Mouse (Mus musculus) retina, adult 2 months (tissue): ENCODE data around the gene Lpin1.

ENCODE experiments used
- DNase-seq: peaks from one replicate; pipeline ENCODE4 v3.0.0-alpha.2; 2012; ENCODE audit warnings: low read depth, low spot score

Gene Lpin1

GRCm38 (mm10) chr12:16610936-16611335 lies at the start of gene Lpin1:
Gene Lpin1, minus strand, starts transcription at chr12:16610966.
- DNase-seq, result no peak

- no peak for DNase-seq
These were observed 46.4 kb upstream of the Lpin1 start for GRCm38 (mm10) chr12:16656906-16657875.

DNA sequence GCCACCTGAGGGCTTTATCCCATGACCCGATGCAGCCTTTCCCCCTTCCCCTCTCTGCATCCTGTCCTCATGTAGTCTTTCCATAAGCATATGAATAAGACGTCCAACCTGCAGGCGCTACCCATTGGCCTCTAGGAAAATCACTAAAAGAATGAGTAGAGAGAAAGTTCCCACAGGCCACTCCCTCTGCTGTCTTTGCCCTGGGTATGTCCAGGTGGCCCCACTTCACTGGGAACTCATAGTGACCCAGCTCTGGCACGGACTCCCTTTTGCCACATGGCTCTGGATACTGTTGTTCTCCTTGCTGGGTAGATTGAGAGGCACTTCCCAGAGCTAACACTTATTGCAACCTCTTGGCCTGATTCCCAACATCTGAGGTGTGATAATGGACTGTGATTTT lies 44.8 kb upstream of the Lpin1 start:
- DNase-seq, result no peak

DNA sequence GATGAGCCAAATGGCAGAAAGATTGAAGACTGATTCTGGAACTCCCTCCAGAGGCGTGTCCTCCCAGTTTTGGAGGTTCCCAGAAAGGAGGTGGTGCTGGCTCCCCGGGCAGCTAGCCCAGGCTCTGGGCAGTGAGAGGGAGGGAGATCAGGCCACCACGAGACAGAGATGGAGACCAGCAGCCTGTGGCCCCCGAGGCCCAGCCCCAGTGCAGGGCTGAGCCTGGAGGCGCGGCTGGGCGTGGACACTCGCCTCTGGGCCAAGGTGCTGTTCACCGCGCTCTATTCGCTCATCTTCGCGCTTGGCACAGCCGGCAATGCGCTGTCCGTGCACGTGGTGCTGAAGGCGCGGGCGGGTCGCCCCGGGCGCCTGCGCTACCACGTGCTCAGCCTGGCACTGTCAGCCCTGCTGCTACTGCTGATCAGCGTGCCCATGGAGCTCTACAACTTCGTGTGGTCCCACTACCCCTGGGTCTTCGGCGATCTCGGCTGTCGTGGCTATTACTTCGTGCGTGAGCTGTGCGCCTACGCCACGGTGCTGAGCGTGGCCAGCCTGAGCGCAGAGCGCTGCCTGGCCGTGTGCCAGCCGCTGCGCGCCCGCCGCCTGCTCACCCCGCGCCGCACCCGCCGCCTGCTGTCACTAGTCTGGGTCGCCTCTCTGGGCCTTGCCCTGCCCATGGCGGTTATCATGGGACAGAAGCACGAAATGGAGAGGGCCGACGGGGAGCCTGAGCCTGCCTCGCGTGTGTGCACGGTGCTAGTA lies 42.7 kb upstream of the Lpin1 start, which contains the start of gene Ntsr2:
Ntsr2 (plus strand) TSS at position 51 of the 762 bp plus-strand sequence.
- no peak for DNase-seq

- DNase-seq, result no peak
These were observed 39.1 kb upstream of the Lpin1 start for GRCm38 (mm10) chr12:16649819-16650218.

- no peak for DNase-seq
These were observed 37.5 kb upstream of the Lpin1 start for GRCm38 (mm10) chr12:16648273-16648672.

DNA sequence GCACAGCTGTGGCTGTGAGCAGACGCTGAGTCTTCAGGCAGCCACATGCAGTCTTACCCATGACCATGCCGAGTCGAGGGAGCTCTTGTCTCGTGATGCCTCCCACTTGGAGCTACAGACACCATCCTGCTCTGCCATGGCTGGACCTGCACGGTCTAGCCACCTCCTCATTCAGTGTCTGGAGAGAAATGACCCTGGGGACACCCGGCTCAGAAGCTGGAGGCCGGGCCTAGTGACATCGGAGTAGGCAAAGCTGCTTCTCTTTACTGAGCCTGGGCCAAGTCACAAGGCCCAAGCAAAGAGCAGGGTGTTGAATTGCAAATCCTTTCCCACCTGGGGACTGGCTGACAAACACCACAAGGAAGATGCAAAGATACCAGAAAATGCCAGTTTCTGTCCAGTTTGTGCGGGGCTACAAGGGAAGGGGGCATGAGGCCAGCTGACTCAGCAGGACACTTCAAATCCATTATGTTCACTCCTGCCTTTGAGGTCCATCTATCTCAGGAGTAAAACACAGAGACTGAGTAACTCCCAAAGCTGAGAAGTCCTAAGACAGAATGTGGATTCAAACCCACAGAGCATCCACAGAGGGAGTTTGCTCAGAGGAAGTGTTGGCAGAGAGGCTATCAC lies 36.1 kb upstream of the Lpin1 start:
- no peak for DNase-seq

DNA sequence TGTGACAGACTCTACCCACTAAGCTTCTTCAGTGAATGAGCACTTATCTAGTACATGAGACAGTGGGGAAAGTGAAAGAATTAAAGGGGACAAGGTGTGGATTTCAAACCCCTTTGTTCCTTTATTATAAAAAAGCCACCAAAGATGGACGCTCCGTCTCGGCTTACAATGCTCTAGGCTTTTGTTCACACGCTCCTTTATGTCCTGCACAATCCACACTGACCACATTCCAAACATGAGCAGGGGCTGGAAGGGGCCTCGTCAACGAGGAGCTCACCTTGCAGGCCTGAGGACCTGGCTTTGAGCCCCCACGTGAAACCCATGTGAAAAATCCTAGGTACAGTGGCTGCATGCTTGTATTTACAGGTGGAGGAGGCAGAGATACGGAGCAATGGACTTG lies 33.9 kb upstream of the Lpin1 start:
- DNase-seq, result no peak

GRCm38 (mm10) chr12:16643508-16644345 lies 33.0 kb upstream of the Lpin1 start:
- DNase-seq, result peak; percentile 11

GRCm38 (mm10) chr12:16642000-16642399 lies 31.2 kb upstream of the Lpin1 start:
- no peak for DNase-seq

DNA sequence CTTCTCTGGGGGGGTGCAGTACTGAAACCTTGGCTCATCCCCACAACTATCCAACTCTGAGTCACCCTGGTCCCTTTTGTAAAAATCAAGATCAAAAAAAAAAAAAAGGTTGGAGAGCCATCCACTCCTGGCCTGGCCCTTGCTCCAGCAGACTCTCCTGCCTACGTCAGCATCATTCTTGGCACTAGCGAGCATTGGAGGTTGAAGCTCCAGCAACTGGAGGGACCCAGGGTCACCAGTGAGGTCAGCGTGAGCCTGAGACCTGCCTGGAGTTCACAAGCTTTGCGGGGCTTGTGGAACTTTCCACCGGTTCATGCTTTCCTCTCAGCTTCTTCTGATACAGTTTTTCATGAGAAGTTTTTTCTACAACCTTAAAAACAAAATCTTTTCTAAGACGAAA lies 29.3 kb upstream of the Lpin1 start:
- DNase-seq, result no peak

DNA sequence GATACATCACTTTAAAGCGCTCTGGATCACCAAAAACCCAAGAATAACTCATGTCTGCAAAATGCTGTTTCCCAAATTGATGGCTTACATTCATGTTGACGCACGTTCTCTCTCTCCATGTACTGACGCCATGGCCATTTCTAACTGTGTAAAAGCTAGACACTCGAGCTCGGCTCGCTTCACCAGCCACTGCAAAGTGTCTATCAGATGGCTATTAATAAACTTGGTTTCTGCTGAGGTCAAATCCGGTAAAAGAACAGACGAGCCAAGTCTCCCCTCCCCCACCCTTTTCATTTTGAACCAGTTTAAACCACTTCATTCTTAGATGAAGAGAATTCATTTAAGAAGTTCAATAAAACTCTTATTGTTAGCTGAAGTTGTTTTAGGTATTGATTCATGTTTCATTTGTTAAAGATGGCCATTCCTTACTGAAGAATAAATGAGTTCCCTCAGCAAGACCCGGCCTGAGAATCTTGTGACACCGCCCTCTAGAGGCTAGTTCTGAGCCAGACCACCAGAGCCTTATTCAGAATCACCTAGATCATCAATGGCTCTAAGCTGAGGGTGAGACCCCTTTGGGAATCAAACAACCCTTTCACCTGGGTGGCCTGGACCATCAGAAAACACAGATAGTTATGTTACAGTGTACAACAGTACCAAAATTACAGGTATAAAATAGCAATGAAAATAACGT lies 28.5 kb upstream of the Lpin1 start:
- DNase-seq, result no peak

- no peak for DNase-seq
These were observed 25.1 kb upstream of the Lpin1 start for GRCm38 (mm10) chr12:16635816-16636215.

GRCm38 (mm10) chr12:16634075-16634813 lies 23.5 kb upstream of the Lpin1 start:
- no peak for DNase-seq

DNA sequence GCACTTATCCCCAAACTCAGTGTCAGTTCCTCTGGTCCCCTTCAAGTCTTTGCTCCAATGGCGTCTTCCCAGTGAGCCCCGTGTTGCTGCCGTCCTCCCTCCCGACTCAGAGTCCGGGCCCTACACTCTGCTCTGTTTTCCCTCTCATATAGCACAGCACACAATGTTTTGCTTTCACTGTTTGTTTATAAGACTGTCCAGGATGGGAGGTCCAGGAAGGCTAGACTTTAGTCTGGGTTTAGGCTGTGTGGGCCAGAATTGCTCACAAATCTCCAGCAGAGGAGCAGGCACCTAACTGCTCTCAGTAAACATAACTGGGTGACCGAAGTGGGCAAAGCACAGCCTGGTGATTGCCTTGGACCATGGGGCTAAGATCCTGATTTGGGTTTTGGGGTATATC lies 22.5 kb upstream of the Lpin1 start:
- no peak for DNase-seq

GRCm38 (mm10) chr12:16631423-16631822 lies 20.7 kb upstream of the Lpin1 start:
- DNase-seq, result no peak

DNA sequence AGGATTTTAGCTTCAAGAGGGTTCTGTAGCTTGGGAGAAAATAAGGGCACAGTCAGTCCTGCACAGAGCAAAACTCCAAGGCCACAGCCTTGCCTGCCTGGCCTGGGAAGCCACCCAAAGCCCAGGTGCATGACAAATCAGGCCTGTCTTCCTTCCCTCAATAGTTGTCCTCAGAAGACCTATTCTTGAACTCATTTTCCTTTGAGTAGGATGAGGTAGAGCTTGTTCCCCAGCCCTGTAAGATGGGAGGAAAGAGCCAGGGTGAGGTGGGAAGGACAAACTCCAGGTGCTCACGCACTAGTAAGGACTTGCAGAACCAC lies 20.1 kb upstream of the Lpin1 start:
- DNase-seq, result no peak

GRCm38 (mm10) chr12:16630152-16630865 lies 19.5 kb upstream of the Lpin1 start:
- DNase-seq, result no peak

DNA sequence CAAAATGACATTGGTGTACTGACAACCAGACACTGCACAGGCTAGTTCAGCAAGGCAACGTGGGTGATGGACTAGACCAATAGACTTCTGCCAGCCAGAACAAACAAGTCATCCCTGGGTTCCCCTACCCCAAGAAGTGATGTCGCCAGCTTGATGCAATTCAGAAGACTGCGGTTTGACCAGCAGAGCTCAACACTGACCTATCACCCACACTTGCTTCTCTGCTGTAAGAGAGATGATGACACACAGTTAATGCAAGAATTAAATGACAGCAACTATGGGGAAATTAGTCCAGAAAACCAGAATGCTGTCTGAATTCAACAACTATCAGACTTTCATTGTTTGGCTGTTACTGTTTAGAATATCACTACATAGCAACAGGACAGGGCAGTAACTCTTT lies 9.5 kb upstream of the Lpin1 start:
- no peak for DNase-seq
